Mouse (Mus musculus) Muller cell, postnatal 12 days (primary cell): ENCODE measurements around the gene Tbc1d32.
"Not testable (repeated sequence)": the region's sequence is repeated elsewhere in the genome, so short reads cannot be mapped to it uniquely, and the experiment has no call there.

Experiments used
- DNase-seq: peaks from one replicate; pipeline ENCODE4 v3.0.0-alpha.2; 2015; ENCODE audit errors: inconsistent ontology term

Tbc1d32 gene

DNA sequence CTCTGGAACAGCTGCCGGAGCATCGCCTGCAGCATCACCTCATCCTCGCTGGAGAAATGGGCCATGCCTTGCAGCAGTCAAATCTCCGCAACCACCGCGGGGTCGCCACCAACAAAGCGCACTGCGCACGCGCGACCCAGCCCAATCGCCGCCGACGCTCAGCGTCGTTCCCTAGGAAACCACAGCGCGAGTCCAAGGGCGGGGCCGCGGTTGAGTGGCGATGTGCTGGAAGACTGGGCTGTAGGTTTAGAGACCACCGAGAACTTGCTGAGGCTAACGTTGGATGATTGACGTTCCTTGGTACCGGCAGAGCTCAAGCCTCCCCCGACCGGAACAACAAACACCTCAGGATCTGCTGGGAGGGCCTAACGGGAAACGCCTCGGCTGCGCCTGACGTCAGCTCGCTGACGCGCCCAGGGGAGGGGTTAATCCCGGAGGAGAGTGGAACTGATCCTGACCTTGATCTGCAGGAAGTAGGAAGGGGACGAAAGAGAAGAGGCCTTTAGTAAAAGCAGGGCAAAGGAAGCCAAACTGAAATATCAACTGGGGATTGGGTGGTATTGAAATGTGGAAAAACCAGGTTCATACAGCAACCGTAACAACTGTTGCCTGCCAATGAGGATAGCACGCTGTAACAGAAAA lies at the start of gene Tbc1d32:
TSS of gene Tbc1d32 (minus strand) at position 122 of the 642 bp plus-strand sequence.
- peak; percentile 96 for DNase-seq

DNA sequence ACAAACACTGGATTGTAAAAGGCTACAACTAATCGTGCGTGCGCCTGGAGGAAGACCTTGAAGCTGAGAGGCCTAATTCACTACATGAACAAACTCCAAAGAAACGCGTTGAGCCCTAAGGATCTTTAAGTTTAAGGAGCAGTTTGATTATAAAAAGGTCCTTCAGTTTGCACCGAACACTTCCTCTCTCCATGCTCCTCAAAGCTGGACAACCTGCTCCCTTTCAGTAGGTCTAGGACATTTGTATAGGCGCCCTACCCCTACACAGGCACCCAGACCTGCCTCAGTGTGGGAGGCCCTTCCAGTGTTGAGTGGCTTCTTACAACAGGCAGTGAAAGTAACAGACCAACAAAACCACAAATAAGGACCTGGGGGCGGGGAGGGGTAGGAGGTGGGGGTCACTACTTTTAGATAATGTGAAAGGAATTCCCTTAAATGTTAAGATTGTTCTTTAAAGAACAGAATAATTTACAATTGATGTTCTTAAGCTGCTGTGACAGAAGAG lies 666 bp downstream of the Tbc1d32 start:
- DNase-seq = peak; percentile 23

DNA sequence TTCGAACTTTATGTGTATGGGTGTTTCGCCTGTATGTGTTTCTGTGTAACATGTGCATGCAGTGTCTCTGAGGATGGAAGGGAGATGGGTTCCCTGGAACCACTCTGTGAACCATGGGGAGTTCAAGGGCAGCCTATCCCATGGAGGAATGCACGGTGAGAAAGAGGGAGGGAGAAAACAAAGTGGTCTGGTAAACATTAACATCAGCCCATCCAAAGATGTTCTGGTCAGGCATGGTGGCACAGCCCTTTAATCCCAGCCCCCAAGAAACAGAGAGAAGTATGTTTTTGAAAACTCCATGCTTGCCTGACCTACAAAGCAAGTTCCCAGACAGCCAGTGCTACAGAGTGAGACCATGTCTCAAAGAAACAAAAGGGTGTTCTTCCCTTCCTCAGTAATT lies 12.7 kb downstream of the Tbc1d32 start:
- no peak for DNase-seq

DNA sequence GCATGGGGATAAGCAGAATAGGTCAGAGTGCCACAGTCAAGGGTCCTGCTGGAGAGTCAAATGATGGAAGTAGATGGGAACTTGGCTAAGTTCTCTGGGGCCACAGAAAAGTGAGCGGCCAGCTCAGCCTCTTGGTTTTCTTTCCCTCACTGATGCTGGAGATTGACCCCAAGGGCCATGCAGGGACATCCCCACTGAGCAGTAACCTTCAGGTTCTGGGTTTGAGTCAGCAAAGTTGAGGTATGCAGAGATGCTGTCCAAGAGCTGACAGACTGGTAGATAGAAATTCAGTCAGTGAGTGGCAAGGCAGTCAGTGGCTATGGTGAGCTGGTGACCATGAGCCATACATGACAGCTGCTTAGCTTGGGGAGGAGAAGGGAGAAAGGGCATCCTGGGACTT lies 18.1 kb downstream of the Tbc1d32 start:
- DNase-seq = no peak

DNA sequence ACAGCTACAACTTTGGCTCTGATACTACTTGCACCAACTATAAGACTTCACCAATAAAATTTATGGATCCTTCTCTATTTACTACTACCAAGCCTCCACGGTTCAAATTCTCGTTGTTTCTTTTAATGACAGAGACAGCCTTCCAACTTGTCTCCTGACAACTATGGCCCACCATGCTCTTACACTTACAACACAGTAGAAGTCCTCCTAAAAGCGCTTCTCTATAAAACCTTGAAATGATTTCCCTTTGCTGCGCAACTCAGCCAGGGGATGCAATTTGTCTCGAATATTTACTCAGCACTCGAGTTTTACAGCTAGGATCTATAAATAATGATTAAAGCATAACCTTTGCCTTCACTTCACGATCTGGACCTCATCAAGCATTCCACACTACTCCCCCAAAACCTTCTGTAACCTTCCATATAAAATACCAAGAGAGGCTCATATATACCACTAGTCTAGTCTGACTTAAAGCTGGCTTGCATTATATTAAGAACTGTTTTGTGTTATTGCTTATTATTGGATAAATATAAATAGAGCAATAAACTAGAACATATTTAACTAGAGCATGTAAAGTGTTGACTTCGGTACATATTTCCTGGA lies 21.6 kb downstream of the Tbc1d32 start:
- DNase-seq = no peak

DNA sequence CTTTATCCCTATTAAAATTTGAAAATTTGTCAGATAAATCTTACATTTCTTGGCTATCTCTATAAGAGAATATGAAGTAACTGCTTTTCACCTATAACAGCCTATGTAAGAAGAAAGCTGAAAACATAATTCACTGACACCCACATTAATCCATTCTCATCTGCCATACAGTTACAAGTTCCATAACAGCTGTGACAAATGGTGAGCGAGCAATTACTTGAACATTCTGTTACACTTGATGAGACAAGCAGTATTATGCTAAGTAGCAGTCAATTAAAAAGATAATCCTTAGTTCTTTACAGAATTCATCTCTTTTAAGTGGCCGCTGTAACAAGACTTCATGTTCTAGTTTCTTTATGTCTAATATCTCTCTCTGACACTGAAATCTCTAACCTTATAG lies 24.1 kb downstream of the Tbc1d32 start:
- no peak for DNase-seq

DNA sequence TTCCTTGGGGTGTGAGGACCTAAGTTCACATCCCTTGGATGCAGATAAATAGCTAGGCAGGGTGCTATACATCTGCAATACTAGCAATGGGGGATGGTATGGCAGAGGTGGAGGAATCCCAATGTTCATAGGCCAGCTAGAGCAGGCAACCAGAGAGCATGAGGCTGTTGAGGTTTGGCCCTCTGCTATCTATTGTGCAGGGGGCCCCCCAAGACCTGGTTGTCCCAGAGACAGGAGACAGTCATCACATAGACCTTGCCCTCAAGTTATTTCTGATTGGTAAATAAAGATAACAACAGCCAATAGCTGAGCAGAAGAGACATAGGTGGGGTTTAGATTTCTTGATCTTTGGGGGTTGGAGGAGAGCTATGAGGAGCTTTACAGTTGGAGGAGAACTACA lies 28.6 kb downstream of the Tbc1d32 start:
- no peak for DNase-seq

DNA sequence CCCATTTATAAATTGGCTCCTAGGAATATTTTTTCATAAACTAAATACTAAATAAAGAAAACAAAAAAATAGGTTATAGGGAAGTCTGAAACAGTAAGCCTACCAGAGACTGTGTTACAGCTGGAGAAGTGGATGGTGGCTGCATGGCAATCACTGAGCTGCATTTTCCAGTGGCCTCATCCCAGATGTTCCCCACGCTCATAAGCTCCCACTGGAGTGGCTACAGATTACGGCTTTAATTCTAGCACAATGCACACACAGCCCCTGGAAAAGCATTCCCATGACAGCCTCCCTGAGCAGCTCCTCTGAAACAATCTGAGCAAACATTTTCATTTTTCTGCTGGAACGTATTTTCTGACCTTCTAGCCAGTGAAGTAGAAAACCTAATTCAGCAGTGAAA lies 29.8 kb downstream of the Tbc1d32 start:
- DNase-seq = no peak

DNA sequence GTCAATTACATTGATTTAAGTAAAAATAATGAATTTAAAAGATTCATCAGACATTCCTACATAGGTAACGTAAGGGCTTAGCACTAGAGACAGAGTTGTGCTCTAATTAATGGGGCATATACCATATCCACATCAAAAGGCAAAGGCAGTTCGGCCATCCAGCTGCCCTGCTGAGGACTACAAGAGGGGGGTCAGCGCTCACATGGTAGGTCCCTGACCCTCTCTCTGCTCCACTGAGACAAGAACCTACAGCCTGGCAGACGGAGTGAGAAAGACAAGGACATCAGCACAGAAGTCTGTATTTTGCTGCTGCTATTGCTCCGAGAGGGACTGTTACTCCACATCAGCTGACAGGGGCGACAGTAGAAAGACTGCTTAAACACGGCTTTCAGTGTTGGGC lies 34.2 kb downstream of the Tbc1d32 start:
- no peak for DNase-seq

DNA sequence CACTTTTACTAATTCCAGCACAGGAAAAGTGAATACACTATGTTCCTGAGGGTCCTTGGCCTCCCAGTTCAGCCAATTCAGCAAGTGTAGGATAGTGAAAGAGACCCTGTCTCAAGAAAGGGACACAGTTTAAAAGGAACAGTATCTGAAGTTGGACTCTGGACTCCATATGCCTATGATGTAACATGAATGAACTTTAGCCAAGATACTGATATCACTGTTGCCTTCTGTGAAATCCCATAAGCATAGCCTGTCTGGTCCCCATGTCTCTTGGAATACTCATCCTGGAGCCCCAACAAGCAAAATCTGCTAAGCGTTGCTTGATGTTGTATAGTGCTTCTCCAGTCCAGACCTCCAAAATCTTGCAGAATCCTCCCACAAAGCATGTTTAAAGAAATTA lies 46.8 kb downstream of the Tbc1d32 start:
- DNase-seq = no peak

DNA sequence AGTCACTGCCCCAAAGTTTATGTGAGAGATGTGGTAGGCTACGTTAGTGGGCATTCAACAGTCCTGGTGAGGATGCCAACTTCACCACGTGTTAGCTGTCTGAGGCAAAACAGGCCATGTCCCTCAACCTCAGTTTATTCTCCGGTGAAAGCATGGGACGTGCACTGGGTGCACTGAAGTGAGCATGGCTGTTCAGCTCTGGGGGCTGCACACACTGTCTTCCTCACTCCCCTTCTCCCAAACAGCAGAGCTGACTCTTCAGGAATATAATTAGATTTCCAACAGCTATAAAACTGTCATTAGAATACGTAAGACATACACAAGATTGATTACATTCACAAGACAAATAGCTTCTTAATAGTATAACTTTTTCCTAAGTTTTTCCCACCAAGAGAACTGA lies 55.3 kb downstream of the Tbc1d32 start:
- no peak for DNase-seq

DNA sequence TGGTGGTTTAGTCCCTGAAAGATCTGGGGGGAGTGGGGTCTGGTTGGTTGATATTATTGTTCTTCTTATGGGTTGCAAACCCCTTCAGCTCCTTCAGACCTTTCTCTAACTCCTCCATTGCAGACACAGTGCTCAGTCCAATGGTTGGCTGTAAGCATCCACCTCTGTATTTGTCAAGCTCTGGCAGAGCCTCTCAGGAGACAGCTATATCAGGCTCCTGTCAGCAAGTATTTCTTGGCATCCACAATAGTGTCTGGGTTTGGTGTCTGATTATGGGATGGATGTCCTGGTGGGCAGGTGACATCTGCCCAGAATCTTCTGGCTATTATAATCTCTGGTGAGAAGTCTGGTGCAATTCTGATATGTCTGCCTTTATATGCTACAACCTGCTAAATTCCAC lies 60.8 kb downstream of the Tbc1d32 start:
- DNase-seq = not testable (repeated sequence)

DNA sequence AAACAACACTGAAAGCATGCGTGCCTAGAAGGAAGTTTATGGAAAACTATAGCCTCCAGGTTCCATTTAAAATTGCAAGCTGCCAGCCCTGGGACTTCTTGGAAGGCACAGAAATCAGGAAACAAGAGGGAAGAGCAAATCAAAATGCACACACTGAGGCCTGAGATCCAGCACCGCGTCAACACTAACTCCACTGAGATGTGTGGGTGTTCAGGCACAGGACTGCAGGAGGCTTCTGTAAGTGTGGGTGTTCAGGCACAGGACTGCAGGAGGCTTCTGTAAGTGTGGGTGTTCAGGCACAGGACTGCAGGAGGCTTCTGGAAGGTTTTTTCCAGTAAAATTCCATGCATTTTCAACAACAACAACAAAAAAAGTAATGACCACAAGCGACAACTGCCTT lies 62.7 kb downstream of the Tbc1d32 start:
- DNase-seq = no peak

DNA sequence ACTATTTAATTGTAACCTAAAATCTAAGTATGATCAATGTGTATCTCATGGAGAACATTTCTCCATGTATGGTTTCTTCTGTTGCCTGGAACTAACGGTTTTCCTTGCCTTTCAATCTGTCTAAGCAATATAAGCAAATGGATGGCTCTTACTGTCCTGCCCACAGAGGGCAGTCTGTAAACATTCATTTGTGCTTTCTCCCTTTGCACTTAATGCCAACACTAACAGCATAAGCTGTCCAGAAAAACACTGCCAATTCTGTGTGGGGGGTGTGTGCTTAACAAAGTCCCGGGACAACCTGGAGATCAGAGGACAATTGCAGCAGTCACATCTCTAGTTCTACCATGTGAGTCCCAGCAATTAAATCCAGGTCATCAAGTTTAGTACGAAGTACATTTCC lies 64.1 kb downstream of the Tbc1d32 start:
- DNase-seq = no peak

DNA sequence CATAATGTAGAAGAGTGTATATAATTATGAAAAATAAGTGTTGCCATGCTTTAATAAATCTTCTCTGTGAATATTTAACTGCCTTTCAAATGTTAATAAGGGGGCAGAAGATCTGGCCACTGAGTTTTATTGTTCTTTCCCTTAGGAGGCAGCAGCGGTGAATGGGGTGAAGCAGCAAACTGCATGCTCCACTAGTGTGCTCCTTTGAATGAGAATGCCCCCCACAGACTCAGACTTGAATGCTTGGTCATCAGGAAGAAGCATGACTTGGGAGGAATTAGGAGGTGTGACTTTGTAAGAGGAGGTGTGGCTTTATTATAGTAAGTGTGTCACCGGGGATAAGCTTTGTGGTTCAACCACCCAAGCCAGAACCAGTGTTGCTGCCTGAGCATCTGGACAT lies 69.7 kb downstream of the Tbc1d32 start:
- no peak for DNase-seq

DNA sequence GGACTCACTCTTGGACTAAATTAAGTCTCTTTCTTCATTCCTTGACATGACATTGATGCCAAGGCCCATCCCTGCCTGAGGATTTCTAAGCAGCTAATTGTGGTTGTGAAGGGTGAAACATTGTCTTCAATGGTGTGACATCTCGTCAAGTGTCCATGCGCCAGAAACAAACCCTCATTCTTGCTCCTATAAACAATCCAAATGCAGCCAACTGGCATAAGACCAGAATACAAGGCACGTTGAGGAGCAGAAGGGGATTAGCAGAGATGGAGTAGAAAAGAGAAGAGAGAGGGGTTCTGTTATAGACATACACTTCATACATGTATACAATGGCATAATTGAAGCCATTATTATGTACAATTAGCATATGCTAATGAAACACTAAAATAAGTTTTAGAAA lies 70.3 kb downstream of the Tbc1d32 start:
- no peak for DNase-seq

DNA sequence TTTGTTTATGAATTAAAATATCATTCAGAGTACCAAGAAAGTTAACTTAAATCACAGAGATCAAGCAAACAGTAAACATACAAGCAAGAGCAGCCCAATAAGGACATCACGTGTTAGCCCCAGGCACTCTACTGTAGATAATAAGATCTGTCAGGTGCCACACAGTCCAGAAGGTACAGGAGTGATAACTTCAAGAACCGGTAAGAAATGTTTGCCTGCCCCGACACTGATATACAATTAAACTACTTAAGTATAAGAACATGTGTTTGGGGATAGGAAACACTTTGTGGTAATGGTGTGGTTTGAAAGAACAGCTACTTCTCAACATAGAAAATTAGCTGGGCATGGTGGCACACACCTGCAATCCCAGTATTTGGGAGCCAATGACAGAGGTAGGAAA lies 71.5 kb downstream of the Tbc1d32 start:
- DNase-seq = no peak

DNA sequence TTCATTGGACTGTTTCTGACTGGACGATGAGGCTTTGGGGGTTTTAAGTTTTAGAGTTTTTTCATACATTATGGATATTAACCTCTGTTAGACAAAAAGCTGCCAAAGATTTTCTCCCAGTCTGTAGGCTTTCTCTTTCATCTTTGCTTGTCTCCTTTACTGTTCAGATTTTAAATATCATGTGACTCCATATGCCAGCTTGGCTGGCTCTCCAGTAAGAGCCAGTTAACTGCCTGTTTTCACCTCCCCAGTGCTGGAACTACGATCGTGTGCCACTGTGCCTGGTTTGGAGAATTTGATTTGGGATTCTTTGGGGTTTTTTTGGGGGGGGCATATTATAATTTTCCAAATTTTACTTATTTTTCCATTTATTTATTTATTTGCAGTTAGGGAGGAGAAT lies 79.6 kb downstream of the Tbc1d32 start:
- no peak for DNase-seq

DNA sequence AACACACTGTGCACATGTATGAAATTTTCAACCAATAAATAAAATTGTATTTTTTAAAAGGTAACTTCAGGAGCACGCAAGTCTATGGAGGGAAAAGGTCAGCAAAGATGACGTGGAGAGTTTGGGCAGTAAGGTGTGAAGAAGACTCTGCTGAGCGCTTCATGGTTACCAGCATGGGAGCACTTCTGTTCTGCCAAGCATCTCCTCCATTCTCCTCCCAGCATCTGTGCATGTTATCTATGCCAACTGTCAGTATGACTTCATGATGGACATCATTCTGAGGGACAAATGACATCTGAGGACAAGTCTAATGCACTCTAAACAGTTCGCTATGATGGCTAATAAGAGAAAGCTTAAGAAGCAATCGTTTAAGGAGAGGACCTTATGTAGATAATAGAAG lies 91.3 kb downstream of the Tbc1d32 start:
- DNase-seq = no peak

DNA sequence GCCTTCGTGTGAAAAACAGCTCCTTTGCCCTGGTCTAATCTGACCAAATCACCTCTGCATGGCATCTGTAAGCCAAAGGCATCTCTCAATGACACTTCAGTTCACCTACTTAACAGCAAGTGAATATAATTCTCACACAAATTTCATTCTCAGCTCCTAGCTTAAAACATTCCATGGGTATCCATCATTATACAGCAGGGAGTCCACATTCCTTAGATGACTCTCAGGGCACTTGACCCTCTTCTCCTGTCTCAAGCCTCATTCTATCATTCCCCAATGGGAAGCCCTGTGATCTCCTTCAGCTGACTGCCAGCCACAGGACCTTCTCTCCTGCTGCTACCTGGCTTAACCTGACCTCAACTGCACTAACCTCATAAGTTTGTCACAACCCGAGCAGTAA lies 98.8 kb downstream of the Tbc1d32 start:
- DNase-seq = no peak

DNA sequence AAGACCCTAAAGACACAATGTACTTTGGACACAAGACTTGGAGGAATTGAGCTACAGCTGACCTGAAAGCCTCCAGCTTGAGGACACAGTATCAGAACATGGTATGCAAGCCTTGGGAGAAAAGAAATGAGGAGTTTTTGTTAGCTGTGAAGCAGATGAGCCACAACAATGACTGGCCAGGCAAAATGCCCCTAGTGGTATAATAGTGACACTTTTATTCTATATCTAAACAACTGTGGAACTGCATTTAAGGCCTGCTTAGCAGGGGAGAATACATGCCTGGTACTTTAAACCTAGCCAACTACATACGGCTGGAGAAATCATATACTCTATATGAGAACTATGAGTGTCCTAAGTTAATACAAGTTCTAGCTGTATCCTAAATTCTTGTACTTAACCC lies 101.5 kb downstream of the Tbc1d32 start:
- no peak for DNase-seq

DNA sequence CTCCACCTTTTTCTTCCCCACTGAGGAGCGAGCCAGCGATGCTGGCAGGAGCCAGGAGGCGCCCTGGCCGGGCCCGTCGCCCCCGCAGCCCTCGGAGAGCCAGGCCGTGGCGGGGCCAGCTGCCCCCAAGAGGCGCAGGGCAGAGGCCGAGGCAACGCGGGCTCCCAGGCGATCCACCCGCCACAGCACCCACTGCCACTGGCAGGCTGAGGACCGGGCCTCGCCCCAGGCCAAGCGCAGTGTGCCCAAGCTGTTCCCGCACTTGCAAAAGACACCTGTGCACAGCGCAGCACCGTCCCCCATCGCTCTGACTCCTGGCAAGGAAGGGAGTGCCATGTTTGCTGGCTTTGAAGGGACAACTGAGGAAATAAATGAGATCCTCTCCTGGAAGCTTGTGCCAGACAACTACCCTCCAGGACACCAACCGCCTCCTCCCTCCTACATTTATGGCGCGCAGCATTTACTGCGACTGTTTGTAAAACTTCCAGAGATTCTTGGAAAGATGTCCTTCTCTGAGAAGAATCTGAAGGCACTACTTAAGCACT lies 112.8 kb downstream of the Tbc1d32 start:
- no peak for DNase-seq

DNA sequence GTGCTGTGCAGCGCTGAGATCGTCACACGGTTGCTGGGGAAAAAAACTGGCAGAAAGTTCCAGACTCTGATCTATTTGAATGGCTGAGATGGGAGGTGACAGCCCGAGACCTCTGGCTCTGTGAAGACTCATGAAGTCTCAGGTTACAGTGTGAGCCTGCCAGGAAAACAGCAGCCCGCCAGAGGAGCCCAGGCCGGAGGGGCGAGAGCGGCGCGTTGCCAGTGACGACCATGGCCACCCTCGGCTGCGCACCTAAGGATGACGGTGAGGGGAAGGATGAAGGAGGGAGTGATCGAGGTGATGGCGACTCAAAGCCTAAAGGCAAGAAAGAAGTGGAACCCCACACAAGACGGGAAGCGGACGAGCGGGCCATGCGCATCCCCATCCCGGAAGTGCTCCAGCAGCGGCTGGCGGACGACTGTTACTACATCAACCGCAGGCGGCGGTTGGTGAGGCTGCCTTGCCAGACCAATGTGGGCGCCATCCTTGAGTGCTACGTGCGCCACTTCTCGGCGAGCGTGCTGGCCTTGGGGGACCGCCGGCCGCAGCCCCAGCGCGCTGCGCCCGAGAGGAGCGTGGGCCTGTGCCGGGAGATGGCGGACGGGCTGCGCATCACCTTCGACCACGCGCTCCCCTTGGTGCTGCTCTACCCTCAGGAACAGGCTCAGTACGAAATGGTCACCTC lies 113.4 kb downstream of the Tbc1d32 start:
- peak; percentile 90 for DNase-seq
